Mouse (Mus musculus): ENCODE measurements around the gene Prc1.

The Prc1 gene

DNA sequence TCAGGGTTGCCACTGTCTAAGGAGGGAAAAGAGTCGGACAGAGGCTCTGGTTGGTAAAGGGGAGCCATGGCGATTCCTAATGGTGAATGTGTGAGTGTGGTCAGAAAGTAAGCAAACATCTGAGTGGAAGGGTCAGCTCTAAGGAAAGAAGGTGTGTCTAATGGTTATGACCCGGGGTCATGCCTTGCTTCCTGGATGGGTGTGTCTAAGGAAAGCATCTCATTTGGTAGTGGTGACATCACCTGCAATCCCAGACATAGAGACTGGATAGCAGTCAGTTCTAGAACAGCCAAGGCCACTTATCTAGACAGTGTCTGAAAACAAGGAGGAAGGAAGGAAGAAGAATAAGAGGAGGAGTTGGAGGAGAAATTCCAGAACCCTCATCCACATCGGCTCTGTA lies 40.6 kb downstream of the Prc1 start:
- DNase-seq (ENCODE audit: low read depth, low spot score) = no peak

DNA sequence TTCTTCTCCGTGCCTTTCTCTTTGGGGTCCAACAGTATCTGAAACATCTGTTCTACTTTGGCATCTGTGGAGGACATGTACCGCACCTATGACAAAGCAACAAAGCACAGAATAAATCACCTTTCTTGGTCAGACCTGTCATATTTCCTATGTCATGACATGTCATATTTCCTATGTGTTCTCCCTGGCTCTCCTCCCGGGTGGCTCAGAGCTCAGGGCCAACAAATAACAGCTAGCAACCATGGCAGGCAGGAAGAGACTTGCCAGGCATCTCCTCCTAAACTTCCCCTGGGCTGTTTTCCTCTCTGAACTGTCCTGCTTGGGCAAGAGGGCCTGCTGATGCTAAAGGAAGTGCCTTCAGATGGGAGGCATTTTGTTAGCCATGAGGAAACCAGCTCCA lies 42.7 kb downstream of the Prc1 start:
- no peak for DNase-seq (ENCODE audit: low read depth, low spot score)

GRCm38 (mm10) chr7:80339371-80339770 lies 45.1 kb downstream of the Prc1 start:
- DNase-seq (ENCODE audit: low read depth, low spot score) = peak; percentile 54

DNA sequence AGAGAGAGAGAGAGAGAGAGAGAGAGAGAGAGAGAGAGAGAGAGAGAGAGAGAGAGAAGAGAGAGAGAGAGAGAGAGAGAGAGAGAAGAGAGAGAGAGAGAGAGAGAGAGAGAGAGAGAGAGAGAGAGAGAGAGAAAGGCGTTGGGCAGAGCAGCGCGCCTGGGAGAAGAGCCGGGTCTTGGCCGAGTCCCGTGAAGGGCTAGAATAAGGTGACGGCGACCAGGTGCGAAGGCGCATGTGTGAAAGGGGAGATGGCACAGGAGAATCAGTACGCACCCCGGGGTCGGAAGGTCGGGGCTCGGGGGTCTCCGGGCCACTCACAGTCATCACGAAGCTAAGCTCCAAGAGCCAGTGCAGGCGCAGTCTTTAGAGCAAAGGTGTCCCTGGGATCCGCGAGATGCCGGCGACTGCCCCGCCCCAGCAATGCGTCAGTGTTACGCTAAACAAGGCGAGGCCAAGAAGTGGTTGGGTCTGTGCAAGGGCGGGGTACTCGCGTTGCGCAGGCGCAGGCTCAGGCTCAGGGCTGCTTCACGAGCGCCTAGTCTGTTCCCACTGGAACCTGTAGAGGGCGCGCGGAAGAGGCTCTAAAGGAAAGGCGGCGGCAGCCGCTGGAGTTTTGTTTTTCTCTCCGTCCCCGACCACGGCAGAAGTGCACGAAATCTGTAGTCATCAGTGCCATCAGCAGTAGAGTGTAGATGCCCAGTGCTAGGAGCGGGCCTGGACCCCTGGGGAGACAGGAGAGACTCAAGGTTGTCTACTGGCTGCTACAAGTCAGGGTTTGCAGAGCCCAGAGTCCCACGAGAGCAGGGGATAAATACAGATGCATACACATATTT lies 45.8 kb downstream of the Prc1 start:
- peak; percentile 96 for DNase-seq (ENCODE audit: low read depth, low spot score)

DNA sequence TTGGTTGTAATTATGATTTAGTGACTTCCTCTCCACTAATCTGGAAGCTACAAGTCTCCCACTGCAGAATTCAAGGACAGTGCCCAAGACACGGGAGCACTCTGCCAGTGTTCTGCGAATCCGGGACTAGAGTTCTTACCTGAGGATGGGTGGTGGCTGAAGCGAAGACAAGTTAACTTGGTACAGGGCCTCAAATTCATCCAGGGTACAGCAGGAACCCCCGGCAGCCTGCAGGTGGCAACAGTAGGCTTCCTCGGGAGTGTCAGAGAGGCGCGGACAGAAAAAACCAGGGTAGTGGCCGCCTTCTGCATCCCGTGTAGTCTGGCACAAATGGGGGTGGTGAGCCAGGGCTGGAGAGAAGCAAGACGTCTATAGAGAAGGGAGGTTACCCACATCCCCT lies 46.5 kb downstream of the Prc1 start, which contains the start of gene Unc45a:
Unc45a (minus strand) TSS at position 213 of the 400 bp plus-strand sequence.
- DNase-seq (ENCODE audit: low read depth, low spot score) = peak; percentile 46

DNA sequence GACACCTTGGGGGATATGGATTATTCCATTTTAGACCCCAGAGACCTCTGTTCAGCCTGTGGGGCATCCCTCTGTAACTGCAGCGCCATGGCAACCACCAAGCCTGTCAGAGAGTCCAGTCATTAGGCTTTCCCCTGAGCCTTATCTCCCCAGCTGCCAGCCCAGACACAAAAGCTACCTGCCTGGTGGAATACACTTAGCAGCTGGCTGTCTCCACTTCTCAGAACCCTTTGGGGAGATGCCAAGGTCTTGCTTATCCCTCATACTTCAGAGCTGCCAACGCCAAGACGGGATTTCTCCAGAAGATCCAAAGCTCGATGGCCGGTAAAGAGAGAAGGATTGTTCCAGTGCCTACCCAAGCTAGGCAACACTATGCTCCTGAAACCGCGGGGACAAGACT lies 47.5 kb downstream of the Prc1 start:
- DNase-seq (ENCODE audit: low read depth, low spot score) = no peak

DNA sequence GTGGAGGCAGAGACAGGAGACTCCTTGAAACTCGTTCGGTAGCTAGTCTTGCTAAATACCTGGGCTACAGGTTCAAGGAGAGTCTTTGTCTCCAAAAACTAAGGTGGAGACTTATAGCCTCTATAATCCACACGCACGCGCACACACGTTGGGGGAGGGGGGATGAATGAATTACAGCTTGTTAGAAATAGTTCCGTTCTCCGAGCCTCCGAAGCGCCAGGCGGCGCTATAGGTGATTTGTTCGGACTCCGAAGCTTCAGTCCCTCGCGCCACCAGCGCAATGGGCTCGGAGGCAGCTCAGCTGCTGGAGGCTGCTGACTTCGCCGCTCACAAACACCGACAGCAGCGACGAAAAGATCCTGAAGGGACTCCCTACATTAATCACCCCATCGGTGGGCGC lies 48.6 kb downstream of the Prc1 start, which contains the start of gene Hddc3:
Hddc3 (plus strand) TSS at position 247 of the 400 bp plus-strand sequence.
- peak; percentile 95 for DNase-seq (ENCODE audit: low read depth, low spot score)

DNA sequence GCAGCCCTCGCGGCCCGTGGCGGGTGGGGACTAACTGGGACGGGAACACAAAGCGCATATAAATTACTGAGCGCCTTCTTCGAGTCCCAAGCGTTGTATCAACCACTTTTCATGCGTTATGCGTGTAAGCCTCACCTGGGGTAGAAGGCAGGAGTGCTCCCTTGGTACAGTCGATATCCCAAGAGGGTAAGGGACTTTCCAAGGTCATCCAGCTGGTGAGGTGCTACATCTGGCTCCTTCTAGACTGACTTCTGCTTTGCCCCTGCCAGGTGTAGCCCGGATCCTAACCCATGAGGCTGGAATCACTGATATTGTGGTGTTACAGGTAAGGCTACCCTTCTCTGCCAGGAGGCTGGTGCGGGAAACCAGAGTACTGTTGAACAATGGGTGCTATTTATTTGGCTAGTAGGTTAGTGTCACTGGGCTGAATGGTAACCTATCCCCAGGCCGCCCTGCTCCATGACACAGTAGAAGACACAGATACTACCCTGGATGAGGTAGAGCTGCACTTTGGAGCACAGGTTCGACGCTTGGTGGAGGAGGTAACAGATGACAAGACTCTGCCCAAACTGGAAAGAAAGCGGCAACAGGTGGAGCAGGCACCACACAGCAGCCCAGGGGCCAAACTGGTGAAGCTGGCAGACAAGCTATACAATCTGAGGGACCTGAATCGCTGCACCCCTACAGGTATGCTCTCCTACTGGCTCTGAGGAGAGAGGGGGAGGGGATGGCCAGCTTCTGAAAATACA lies 49.2 kb downstream of the Prc1 start:
- no peak for DNase-seq (ENCODE audit: low read depth, low spot score)

DNA sequence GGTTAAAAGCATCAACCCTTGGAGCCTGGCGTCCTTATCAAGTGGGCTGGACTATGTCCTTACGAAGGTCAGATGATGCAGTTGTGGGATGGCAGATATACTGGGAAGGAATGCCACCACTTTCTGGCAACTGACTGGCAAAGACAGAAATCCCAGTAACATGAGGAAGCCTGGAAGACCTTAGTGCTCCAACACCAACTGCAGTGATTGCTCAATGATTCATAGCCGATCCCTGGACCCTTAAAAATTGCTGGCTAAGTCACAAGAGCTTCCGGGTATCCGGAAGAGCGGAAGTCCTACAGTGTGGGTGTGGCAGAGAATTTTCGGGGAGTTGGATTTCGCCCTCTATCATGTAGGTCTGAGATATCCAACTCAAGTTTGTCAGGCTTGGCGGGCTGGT lies 51.9 kb downstream of the Prc1 start:
- no peak for DNase-seq (ENCODE audit: low read depth, low spot score)

GRCm38 (mm10) chr7:80346830-80347229 lies 52.6 kb downstream of the Prc1 start:
- no peak for DNase-seq (ENCODE audit: low read depth, low spot score)

- no peak for DNase-seq (ENCODE audit: low read depth, low spot score)
These were observed 53.7 kb downstream of the Prc1 start for GRCm38 (mm10) chr7:80347670-80348586.

DNA sequence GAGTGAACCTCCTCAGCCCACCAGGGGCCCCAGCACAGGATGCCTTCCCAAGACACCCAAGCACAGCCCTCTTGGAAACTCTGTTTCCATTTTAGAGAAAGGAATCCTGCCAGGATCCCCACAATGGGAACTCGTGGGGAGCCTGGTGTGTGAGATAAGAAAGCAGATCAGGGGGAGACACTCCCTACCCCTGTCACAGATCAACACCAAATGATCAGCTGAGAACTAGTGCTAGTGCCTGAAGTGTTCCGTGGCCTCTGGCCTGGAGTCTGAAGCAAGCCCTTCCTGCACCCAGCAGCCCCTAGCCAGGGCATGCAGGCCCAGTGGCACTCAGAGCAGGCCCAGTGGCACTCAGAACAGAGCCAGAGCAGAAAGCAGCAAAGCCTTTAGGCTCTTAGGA lies 56.6 kb downstream of the Prc1 start:
- no peak for DNase-seq (ENCODE audit: low read depth, low spot score)

DNA sequence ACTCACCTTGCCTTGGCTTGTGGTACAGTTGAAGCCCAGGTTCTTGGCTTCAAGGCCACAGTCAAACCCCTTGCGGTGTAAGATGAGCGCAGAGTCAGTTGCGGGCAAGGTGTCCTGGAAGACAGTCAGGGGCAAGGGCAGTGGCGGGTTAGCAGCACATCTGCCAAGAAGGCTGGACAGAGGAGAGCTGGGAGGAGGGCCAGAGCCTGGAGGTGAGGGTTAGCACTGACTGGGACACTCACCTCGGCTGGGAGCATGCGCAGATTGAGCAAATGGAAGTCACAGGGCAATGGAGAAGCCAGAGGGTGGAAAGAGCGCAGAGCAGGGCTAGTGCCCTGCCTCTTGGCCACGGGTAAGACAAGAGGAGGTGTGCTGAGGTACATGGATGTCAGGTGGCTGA lies 58.7 kb downstream of the Prc1 start:
- DNase-seq (ENCODE audit: low read depth, low spot score) = no peak

DNA sequence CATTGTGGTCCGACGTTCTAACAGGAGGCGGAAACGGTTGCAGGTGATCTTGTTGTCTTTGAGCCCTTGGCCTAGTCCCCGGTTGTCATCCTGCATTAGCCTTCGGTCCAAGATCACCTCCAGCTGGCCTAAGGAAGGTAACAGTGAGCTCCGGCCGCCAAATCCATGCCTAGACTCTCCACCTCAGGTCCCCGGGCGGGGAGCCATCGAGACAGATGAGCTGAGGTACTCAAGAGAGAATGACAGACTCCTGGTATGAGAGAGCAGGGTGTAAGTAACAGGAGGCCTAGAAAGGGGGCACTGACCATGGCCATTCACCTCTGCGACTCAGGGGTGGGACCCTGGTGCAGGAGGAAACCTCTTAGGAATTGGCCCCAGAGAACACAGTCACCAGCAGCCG lies 62.1 kb downstream of the Prc1 start:
- DNase-seq (ENCODE audit: low read depth, low spot score) = no peak

GRCm38 (mm10) chr7:80357156-80357555 lies 62.9 kb downstream of the Prc1 start:
- no peak for DNase-seq (ENCODE audit: low read depth, low spot score)

DNA sequence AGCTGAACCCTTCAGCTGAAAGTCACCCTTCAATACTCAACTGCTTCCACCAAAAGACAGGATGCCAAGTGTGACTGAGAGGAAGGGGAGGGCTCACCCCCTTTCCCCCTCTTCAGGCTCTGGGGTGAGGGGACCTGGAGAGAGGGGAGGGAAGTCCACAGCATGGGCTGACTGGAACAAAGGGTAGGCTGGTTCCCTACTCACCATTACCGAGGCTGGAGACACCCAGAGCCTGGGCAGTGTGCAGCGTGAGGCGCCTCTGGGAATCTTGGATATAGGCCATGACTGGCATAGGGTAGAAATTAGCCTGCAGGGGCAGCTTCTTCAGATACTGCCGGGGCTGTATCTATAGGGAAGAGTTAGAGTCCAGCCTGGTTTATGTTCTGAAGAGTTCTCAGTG lies 63.8 kb downstream of the Prc1 start:
- no peak for DNase-seq (ENCODE audit: low read depth, low spot score)

DNA sequence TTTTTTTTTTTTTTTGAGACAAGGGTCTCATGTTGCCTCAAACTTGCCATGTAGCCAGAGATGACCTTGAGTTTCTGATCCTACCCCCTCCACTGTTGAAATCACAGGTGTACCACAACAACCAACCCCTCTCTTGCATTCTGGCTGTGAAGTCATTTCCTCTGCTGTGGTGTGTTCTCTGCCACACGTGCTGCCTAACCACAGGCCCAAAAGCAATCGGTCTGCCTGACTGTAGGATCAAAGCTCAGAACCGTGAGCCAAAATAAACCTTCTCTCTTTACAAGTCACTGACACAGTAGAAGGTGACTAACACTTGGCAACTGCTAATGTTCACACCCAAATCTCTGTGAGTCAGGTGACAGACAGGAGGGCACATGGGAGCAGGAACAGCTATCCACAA lies 66.2 kb downstream of the Prc1 start:
- no peak for DNase-seq (ENCODE audit: low read depth, low spot score)

DNA sequence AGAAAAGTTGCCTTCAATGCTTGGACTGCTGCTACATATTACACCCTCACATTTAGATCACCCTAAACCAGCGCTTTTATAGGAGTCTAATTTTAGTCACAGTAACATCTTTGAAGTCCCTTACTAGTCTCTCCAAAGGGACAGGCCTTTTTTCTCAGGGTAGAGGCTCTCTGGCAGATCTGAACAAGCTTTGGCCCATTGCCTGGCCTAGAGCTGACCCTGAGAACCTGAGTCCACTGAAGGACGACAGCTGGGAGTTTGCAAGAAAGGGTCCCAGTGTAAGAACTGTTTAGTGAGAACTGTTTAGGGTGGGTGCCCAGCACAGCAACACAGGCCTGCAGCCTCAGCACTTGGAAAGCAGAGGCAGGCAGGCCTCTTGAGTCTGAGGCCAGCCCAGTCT lies 71.5 kb downstream of the Prc1 start:
- no peak for DNase-seq (ENCODE audit: low read depth, low spot score)
